Mouse (Mus musculus) WW6 (cell line): ENCODE data around the gene Tnn.

ENCODE experiments used
- DNase-seq: peaks from one replicate; pipeline ENCODE4 v3.0.0-alpha.2; 2013; ENCODE audit warnings: low read depth, low spot score

Tnn gene

DNA sequence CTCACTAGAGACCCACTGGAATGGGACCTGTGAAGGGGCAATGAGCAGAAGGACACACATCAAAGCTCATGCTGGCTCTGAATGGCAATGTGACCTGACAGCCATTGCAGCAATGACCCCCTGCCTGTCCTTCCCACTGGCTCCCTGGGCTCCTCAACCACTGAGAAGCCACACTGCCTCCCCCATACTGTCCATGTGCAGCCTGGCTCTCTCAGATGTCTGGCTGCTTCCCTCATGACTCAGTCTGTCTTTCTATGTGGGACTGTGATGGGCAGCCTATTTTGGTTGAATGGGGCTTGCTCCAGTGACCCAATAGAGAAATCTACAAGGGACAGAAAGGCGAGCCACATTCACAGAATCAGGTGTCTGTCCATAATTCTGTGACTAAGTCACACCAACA is 70.7 kb downstream of the Tnn start:
- DNase-seq: no peak

DNA sequence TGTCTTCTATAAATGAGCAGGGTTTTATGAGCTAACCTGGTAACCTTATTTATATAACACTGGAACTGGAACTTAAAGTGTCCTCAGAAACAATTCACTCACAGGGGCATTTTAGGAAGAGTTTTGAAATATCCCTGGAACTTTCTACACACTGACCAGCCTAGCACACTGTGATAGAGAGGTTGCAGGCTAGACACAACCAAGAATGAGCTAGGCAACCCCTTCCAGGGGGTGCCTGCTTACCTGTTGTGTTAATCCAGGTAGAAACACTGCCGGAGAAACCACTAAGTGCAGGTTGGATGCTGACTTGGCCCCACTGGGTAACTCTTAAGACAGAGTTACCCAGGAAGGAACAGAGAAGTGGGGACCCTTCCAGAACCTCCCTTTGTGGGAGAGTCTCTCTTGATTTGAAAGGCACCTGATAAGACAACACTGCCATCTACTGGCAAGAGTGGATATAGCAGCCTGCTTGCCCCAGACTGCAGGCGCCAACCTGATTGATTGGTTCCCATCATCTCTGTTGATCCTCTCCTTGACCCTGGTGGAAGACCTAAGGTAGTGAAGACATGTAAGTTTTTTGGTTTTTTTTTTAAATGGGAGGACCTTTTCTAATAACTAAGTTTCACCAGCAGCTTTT is 72.5 kb downstream of the Tnn start:
- DNase-seq: peak; percentile 63

DNA sequence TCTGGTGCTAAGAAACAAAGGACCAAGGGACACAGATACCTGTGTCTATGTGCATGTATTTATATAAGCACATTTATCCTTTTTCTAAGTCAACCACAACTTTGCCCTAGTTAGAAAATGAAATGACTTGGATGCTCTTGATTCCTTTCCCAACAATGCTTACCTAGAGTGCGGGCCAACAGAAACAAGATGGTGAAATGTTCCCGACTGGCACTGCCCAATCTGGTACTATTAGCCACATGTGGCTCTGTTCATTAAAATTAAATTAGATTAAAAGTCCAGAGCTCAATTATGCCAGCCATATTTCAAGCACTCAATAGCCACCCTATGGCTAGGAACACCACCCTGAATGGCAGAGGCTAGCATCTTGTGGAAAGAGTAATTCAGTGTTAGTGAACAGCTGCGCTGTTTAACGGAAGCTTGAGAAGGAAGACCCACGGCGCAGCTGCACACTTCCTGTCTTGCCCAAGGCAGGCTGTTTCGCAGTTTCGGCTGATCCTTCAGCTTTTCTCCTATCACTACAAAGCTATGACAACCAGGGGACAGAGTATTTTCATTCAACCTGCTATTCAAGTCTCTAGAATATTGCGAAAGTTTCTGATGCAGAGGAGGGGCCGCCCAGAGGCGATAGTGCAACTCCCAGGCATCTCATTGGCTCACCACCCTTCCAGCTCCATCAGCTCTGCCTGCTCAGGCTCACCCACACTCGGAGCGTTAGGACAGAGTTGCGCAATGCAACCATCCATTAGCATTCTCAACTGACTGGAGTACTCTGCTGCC is 74.3 kb downstream of the Tnn start:
- no peak for DNase-seq

DNA sequence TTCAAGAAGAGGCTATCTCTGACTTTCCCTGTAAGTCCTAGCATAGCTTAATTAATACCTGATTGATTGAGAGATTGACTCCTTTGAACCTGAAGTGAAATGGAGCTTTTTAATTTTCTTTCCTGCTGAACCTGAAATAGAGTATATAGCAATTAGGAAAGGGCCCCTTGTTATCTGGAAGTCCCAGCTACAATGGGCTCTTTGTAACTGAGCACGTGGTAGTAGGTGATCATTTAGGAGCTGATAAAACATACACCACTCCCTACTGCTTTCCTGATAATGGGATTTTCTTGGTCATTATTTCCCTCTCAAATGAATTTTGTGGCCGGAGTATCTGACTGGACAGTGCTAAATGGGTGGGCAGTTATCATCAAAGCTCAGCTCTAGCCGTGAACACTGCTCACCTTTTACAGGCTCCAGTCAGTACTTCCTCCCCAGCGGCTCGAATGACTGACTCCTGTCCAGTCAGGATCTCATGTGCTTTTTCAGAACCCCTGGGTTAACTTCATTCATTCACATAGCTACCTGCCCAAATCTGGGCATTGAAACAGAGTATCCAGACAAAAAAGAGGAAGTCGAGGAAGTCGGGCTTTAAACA is 88.7 kb downstream of the Tnn start:
- DNase-seq: no peak

DNA sequence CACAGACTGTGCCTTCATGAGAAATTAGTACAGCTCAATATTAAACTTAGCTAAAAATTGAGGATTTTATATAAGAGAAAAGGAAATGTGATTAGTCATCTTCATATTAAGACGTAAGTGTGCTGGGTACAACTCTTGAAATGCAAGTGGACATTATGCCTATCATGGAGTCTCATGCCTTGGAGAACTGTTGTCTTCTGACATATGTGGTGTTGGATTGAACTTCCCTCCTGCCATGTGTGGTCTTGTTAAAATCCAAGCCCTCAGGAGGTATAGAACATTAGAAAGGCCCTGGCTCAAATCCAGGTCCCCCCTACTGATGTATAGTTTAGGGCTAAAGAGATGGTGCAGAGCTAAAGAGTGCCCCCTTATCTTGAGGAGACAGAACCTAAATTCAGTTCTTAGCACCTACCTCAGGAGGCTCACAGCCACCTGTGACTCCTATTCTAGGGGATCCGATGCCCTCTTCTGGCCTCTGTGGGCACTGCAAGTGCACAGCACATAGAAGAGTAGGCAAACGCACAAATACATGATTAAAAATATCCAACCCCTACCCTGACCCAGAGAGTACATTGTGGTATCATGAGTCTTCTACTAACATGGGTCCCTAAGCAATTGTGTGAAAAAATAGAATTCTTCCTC is 91.5 kb downstream of the Tnn start:
- DNase-seq: no peak

DNA sequence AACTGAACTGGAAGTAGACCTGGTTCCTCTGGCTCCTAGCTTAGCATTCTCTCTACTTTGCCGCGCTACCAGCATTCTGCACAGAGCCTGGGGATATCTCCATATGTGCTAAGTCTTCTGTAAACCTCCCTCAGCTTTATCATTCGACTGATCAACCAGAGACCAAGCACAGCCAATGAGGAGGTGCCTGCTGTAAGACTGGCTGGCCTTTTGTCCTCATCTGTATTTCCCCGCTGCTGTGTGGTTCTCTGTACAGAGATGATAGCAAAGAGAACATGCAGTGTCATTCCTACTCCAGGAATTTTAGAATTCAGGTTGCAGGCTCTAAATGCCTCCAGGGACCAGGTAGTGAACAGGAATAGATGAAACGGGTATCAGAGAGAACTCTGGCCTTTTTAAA is 92.1 kb downstream of the Tnn start:
- DNase-seq: no peak

DNA sequence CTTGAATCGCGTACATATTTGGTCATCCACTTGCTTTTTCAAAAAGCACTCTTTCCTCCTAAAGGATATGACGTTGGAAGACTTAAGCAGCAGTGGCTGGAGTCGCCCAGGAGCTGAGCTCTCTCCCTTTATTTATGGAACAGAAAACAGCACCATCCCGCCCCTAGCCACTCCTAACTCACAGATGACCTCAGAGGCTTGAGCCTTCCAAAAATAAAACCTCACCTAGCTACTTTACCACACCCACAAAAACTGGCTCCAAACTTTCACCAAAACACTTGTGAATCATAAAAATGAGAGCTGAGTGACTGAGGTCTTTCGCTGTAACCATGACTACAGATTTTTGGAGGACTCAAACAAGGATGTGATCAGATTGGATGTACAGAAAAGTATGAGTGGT is 92.8 kb downstream of the Tnn start:
- DNase-seq: no peak

DNA sequence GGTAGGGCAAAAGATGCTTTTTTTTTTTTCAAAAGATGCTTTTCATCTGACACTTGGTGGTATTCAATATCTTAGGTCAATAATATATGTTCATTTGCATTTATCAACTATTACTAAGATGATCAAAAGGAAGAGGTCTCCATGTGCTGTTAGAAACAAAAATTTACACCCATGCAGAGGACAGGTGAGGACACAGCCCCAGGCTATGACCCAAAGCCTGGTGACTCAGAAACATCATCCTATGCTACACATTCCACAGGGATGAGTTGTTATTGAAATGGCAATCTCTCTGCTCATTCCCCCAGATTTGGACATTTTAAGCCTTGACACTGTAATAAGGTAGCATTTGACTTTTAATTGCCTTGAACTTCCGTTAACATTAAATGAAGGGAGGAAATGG is 93.5 kb downstream of the Tnn start:
- no peak for DNase-seq

DNA sequence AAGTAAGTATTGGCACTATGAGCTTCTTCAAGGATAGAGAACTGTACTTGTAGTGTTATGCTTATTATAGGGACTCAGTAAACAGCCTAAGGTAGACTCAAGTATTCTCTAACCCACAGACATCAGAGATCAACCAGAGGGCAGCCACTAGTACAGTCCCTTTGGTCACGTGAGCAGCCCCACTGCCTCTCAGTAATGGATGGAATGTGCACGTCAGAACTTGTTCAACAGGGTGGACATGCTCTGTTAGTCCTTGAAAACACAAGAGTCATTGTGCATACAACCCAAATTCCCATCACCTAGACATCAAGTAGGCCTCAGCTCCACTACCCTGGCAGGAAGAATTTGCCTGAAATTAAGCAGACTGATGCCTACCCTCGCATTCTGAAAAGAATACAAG is 95.7 kb downstream of the Tnn start:
- DNase-seq: no peak

DNA sequence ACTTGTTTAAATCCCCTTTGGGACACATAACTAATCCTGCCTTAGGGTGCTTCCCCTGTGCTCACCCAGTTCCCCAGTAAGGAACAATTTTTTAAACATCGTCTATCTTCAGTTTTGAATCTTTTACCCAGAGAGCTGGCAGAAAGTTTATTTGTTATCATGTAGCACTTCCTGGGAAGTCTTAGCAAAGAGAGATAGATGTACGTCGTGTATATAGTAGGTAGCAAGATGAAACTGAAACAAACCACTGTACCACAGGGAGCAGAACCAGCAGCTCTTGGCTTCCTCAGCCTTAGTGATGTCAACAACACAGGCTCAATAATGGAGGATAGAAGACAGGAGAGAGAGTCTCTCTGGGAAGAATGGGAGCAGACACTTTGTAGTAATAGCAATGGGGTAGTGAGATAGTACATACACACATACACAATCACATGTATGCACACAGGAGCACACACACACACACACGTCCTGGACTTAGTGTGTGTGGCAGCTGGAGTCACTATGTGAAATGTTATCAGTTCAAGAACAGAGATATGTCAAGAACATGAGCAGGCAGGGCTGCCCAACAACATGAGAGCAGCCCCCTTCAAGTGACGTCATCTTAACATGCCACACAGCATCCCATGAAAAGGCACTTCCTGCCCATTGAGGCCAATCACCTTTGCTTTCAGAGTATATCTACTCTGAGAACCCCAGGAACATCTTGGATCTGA is 98.9 kb downstream of the Tnn start:
- no peak for DNase-seq

DNA sequence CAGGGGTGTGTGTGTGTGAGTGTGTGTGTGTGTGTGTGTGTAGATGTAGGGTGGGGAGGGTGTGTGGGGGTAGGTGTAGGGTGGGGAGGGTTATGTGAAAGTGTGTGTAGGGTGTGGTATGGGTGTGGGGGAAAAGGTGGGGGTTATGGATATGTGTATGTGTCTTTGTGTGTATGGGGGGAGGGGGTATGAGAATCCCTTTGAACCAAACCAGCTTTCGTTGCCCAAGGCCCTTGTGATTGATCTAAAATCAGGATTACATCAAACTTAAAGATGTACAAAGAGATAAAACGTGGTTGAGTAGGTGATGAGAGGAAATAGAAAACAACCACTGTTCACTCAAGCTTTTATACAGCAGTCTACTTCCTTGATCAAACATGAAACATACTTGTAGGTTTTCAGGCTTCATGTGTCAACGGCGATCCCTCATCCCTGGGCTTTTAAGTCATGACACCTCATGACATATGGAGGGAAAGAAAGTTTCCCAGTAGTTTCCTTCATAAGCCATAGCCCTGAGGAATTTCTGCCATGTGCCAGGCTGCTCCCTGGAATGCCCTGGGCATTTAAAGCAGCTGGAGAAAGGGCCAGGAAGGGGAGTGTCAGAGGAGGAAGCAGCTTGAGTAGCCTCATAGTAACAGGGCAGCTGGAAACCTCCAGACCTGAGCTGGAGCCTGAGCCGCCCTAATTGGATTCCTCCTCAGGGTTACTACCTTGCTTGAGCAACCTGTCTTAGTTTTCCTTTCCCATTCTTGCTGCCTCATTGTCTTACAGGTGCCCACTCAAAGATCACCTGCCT is 99.7 kb downstream of the Tnn start:
- DNase-seq: no peak

DNA sequence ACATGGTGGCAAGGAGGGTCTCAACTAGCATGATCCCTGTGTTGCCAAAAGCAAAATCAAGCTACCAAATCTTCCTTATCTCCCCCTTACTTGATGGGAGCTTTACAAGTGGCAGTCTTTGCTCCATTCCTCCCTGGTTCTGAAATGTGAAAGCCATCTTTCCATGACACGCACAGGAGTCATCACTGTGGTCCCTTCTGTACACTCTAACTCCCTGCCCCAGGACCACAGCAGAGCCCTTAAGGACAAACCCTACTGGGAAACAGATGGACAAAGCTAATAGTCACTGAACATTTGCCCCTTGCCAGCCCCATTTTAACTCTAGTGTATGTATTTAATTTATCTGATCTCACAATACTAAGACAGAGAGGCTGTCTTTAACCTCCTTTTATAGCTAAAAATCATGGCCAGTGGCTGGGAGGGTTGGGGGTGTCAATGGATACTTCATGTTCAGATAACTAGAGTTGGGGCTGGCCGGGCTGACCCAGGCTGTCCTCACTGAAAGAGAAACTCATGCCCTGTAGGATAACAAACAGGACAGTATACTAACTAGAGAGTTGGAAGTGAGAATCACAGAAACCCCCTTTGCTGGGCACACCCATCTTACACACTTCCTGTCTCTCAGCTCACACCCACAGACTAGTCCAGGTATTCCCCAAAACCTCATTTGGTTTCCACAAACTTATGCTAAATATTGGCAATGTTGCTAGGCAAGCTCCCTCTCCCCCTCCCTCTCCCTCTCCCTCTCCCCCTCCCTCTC is 100.6 kb downstream of the Tnn start:
- no peak for DNase-seq

DNA sequence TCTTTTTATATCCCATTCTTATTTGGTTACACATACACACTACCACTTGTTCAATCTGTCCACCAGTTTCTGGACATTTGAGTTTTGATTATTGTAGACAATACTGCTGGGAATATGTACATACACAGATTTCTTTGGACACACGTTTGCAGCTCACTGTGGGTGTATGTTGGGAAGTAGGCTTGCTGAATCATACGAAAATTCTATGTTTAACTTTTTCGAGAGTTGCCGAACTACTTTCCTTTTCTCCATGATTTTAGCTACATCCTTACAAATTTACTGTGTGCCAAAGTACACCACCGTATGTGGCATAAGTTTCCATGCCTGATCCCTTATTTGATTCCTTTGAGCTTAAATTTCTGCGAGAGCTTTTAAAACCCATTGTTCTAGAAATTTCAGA is 102.5 kb downstream of the Tnn start:
- no peak for DNase-seq

DNA sequence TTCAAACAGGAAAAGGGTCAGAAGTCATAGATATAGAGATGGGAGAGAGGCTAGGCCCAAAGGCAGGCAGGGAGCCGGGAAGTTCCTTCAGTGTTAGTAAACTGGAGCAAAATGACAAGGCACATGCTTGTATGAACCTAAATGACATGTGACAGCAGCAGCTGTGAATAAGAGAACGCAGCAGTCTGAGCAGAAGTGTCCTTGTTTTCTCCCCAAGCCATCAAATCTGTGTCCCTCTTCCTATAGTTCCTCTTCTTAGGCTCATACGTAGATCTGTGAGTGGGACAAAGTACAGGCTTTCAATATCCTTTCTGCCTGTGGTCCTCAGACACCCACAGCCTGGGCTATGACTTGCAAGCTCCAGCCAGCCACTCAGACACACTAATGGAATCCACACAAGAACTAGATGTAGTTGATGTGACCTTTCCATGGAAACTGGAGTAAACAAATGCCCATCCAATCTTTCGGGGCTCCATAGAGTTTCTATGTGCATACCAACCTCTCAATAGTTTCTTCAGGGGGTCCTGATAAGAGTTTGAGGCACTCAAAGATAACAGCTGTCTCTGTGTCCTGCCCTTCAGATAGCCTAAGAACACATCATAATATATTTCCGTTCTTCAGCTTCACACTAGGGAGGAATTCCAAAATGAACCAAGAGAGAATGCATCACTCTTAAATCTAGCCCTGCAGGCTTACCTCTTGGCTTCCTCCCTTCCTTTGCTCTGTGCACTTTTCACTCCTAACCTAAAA is 104.1 kb downstream of the Tnn start:
- DNase-seq: no peak

DNA sequence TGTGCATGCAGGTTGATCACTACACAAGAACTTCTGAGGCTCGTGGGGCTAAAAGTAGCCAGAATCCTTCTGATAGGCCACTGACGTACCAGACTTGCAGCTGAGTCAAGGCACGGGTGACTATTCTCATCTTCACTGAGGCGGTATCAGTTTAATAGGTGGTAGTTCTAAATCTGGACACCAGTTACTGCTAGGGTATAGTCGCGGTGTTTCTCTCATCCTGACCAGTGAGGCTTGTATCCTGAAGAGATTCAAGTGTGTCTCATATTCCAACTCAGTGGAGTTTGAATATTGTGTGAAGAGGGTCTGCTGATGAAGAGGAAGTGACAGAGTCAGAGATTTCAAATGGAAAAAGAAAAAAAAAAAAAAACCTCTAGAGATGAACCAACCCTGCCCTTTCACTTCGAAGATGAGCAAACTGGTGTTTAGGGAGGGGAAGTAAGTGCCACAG is 105.9 kb downstream of the Tnn start:
- DNase-seq: no peak

DNA sequence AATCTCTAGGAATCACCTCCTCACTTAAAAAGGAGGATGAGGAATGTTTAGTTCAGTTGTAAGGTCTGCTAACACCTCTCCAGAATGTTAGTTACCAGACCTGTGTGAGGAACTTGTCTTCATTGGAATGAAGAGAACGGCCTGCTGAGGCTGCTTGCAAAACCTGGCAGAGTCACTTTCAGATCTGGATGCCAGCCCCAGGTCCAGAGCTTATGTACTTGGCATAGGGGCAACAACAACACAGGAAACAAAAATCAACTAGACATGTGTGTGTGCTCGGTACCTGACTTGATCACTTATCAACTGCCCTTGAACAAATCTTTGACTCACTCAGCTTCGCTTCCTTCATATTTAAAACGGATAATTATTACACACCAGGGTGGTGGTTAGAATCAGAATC is 106.6 kb downstream of the Tnn start:
- no peak for DNase-seq

DNA sequence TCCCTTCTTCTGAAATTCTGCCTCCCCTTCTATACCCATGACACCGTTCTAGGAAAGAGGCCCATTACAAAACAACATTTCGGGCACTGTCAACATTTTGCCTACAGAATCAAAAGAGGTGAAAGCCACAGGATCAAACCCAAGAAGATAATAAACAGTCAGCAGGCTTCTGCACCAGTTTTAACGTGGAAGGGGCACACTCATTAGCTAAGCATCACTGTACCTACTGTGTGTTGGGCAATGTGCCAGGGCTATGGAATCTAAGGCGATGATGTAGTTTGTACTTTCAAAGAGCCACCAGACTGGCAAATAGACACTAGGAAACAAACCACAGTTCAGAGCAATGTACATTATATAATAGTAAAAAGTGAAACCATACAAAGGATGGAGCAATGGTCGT is 107.4 kb downstream of the Tnn start:
- DNase-seq: no peak

DNA sequence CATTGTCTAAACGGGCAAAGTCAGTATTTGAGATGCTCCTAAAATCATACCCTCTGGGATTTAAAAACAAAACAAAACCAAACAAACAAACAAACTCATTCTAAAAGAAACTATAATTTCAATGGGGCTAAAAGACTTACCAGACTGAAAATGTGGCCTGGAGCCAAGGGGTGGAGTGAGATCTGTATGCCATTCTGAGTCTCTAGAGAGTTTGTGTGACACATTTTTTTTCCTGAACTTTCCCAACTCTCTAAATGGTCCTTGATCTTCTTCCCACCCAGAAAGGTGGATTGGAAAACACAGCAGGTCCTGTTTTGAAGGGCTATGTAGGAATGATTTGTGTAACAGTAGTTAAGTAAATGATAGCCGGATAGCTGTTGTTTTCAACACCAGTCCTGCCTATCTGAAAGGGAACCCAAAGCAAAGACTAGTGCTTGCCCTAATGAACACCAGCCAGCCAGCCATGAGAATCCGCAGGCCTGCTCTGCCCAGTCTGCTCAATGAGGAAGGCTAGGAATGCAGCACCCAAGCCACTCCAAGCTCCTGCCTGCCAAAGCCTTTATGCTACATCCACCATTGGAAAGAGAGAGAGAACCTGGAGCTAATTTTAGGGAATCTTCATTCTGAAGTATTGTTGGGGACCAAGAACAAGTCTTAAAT is 108.2 kb downstream of the Tnn start:
- no peak for DNase-seq
